Mouse (Mus musculus) retina, adult 2 months (tissue): ENCODE results near the gene Rabac1.
A peak's percentile ranks its signal among the peaks of the same experiment; 100 is the strongest.

Experiments used
- DNase-seq: peaks from one replicate; pipeline ENCODE4 v3.0.0-alpha.2; 2012; ENCODE audit warnings: low read depth, low spot score

The Rabac1 gene

GRCm38 (mm10) chr7:24983396-24983795 lies 10.8 kb upstream of the Rabac1 start:
- DNase-seq, result no peak

GRCm38 (mm10) chr7:24980439-24980838 lies 7.9 kb upstream of the Rabac1 start:
- no peak for DNase-seq

- DNase-seq, result no peak
Observed at GRCm38 (mm10) chr7:24978781-24979180, 6.2 kb upstream of the Rabac1 start.

GRCm38 (mm10) chr7:24974893-24975595 lies 2.5 kb upstream of the Rabac1 start:
- peak; percentile 43 for DNase-seq

- DNase-seq, result no peak
Observed at GRCm38 (mm10) chr7:24973902-24974301, 1.3 kb upstream of the Rabac1 start.

GRCm38 (mm10) chr7:24973208-24973607 lies 654 bp upstream of the Rabac1 start:
- no peak for DNase-seq

- DNase-seq, result peak; percentile 61
Observed at GRCm38 (mm10) chr7:24971261-24971971, 1.1 kb downstream of the Rabac1 start.

GRCm38 (mm10) chr7:24970341-24970740 lies 2.2 kb downstream of the Rabac1 start:
- DNase-seq, result no peak

- no peak for DNase-seq
Observed at GRCm38 (mm10) chr7:24969805-24970204, 2.7 kb downstream of the Rabac1 start.

GRCm38 (mm10) chr7:24968463-24968862 lies 4.1 kb downstream of the Rabac1 start:
- no peak for DNase-seq

- DNase-seq, result no peak
Observed at GRCm38 (mm10) chr7:24967966-24968365, 4.6 kb downstream of the Rabac1 start.

GRCm38 (mm10) chr7:24964897-24965535 lies 7.5 kb downstream of the Rabac1 start:
- DNase-seq, result peak; percentile 63

- DNase-seq, result no peak
Observed at GRCm38 (mm10) chr7:24964288-24964687, 8.3 kb downstream of the Rabac1 start.

GRCm38 (mm10) chr7:24955226-24955625 lies 17.3 kb downstream of the Rabac1 start:
- DNase-seq, result no peak

- DNase-seq, result no peak
Observed at GRCm38 (mm10) chr7:24954450-24954849, 18.1 kb downstream of the Rabac1 start.

GRCm38 (mm10) chr7:24953966-24954365 lies 18.6 kb downstream of the Rabac1 start:
- no peak for DNase-seq

GRCm38 (mm10) chr7:24949958-24950623 lies 22.5 kb downstream of the Rabac1 start:
- peak; percentile 30 for DNase-seq

GRCm38 (mm10) chr7:24948774-24949173 lies 23.8 kb downstream of the Rabac1 start:
- no peak for DNase-seq

GRCm38 (mm10) chr7:24947316-24948048 lies 25.1 kb downstream of the Rabac1 start:
- no peak for DNase-seq

- DNase-seq, result no peak
Observed at GRCm38 (mm10) chr7:24944257-24944950, 28.1 kb downstream of the Rabac1 start, which contains the start of gene Gm4881. Gene Gm4881, minus strand, starts transcription at chr7:24944494.

- DNase-seq, result no peak
Observed at GRCm38 (mm10) chr7:24943641-24944040, 28.9 kb downstream of the Rabac1 start.
